9 mouse cellular contexts compared by ENCODE assay signal in the genomic region with DNA sequence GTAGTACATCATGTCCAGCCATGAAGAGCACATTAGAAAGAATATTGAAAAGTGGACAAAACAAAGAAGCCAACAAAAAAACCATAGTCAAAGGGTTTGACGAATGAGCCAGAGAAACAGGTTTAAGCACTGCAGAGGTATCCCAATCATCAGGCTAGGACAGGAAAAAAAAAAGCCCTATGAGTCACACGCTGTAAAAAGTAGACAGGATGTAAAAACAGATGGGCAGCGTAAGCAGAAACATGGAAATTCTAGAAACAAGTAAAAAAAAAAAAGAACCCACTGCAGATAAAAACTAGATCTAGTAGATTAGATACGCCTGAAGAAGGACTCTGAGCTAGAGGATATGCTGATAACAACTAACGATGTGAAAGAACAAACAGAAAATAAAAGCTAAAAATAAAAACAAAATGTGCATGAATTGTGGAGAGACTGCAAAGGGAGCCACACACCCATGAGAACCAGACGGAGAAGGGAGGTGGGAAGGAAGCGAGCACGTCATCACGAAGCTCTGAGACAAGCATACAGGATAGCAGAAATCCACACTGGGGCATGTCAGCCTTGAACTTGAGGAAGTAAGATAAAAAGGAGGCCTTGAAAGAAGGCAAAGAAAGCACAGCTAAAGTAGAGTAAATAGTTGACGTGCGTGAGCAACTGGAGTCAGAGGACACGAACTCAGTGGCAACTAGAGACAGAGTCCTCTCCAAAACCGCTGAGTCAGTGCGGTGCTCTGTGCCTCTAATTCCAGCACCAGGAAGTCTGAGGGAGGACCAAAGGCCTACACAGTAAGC.
DNase-seq lines count a peak whose midpoint lies in the region; ATAC-seq and TF ChIP-seq lines count a peak whose summit lies in the region.
"Had no signal": no experiment of that assay in that cellular context is flagged by ENCODE, and none has a peak within 500 bp of the region (broad histone marks: within the 10 kb centered on the region; RNA-seq: fewer than 3 reads in every experiment).

No protein-coding gene starts in this region.

- no peak overlapping the region for H3K9ac ChIP-seq in intestine, embryonic 15.5 days
- no peak overlapping the region for H3K9ac ChIP-seq in intestine, postnatal 0 days (ENCODE audit: low read depth, low read length)
- no peak overlapping the region for H3K9ac ChIP-seq in hindbrain, postnatal 0 days (replicated peaks; ENCODE audit: low read length)
- H3K9ac ChIP-seq: embryonic facial prominence, embryonic 15.5 days had no signal

- H3K4me3 ChIP-seq in intestine, embryonic 15.5 days (replicated peaks) = no peak overlapping the region
- no peak overlapping the region for H3K4me3 ChIP-seq in intestine, postnatal 0 days (ENCODE audit: low read depth, low read length)
- H3K4me3 ChIP-seq in hindbrain, postnatal 0 days (ENCODE audit: low read length) = no peak overlapping the region
- H3K4me3 ChIP-seq: embryonic facial prominence, embryonic 15.5 days had no signal

- peak; percentile 16 to 17 for DNase-seq in urinary bladder, postnatal 36 days (ENCODE audit: low spot score in 2 of 2)
- DNase-seq in urinary bladder, postnatal 10 days (ENCODE audit: low spot score) = no peak
- peak; percentile 8 to 16 for DNase-seq in heart, postnatal 14 days
- DNase-seq in yolk sac, embryonic 10.5 days (ENCODE audit: low spot score) = peak; percentile 14
- no peak for DNase-seq in hindbrain, postnatal 0 days (ENCODE audit: low spot score)
- DNase-seq in B cell, adult 2 months = no peak

- no peaks in the 10 kb centered on the region for H3K4me1 ChIP-seq in intestine, embryonic 15.5 days (replicated peaks)
- H3K4me1 ChIP-seq in intestine, postnatal 0 days (replicated peaks; ENCODE audit: control insufficient read depth, insufficient read depth, low read length) = no peaks in the 10 kb centered on the region
- no peaks in the 10 kb centered on the region for H3K4me1 ChIP-seq in hindbrain, postnatal 0 days (ENCODE audit: insufficient read depth, low read length)
- H3K4me1 ChIP-seq: embryonic facial prominence, embryonic 15.5 days had no signal

- H3K27ac ChIP-seq in intestine, embryonic 15.5 days = no peak overlapping the region
- no peak overlapping the region for H3K27ac ChIP-seq in intestine, postnatal 0 days (ENCODE audit: low read depth, low read length)
- no peak overlapping the region for H3K27ac ChIP-seq in hindbrain, postnatal 0 days
- H3K27ac ChIP-seq: embryonic facial prominence, embryonic 15.5 days had no signal

- H3K9me3 ChIP-seq in intestine, embryonic 15.5 days = no peaks in the 10 kb centered on the region
- H3K9me3 ChIP-seq in intestine, postnatal 0 days (ENCODE audit: control insufficient read depth) = no peaks in the 10 kb centered on the region
- no peaks in the 10 kb centered on the region; the same call in 1 of the 2 replicates for H3K9me3 ChIP-seq in hindbrain, postnatal 0 days (ENCODE audit: low read length)

- 78% methylated on average over 14 of the region's 14 CpGs for WGBS in intestine, embryonic 15.5 days
- WGBS in intestine, postnatal 0 days = 58% methylated on average over 14 of the region's 14 CpGs
- 87% methylated on average over 14 of the region's 14 CpGs for WGBS in hindbrain, postnatal 0 days

- no peaks in the 10 kb centered on the region for H3K36me3 ChIP-seq in intestine, embryonic 15.5 days
- H3K36me3 ChIP-seq in intestine, postnatal 0 days (ENCODE audit: control insufficient read depth, insufficient read depth) = no peaks in the 10 kb centered on the region
- no peaks in the 10 kb centered on the region for H3K36me3 ChIP-seq in hindbrain, postnatal 0 days (ENCODE audit: insufficient read depth, low read length)
- H3K36me3 ChIP-seq: embryonic facial prominence, embryonic 15.5 days had no signal

- peak; percentile 41; the same call in 1 of the 2 replicates for ATAC-seq in intestine, embryonic 15.5 days
- no peak for ATAC-seq in intestine, postnatal 0 days
- no peak for ATAC-seq in hindbrain, postnatal 0 days

- no peak overlapping the region for H3K4me2 ChIP-seq in intestine, embryonic 15.5 days (replicated peaks)
- no peak overlapping the region for H3K4me2 ChIP-seq in intestine, postnatal 0 days (replicated peaks; ENCODE audit: low read depth)
- H3K4me2 ChIP-seq in hindbrain, postnatal 0 days (ENCODE audit: low read depth, low read length) = no peak overlapping the region
- H3K4me2 ChIP-seq: embryonic facial prominence, embryonic 15.5 days had no signal

- no peaks in the 10 kb centered on the region for H3K27me3 ChIP-seq in intestine, embryonic 15.5 days (replicated peaks)
- H3K27me3 ChIP-seq in intestine, postnatal 0 days (replicated peaks; ENCODE audit: control insufficient read depth, insufficient read depth, low read length) = no peaks in the 10 kb centered on the region
- no peaks in the 10 kb centered on the region for H3K27me3 ChIP-seq in hindbrain, postnatal 0 days (ENCODE audit: insufficient read depth, low read length)
- H3K27me3 ChIP-seq: embryonic facial prominence, embryonic 15.5 days had no signal

- intact Hi-C loops in heart, postnatal 14 days (cut with DNase I) = no loop called here

- no peak for TF ChIP-seq CTCF in intestine, postnatal 0 days (IDR thresholded peaks at IDR 0.05; ENCODE audit: low read depth)
- TF ChIP-seq CTCF in hindbrain, postnatal 0 days (IDR thresholded peaks at IDR 0.05; ENCODE audit: low read depth) = no peak

Comparison
In these comparisons a context has a peak if more than half of its experiments do, and no peak if none do; other contexts are left out.
1. DNase-seq: peak in urinary bladder, postnatal 36 days (2 of 2), heart, postnatal 14 days (2 of 2) and yolk sac, embryonic 10.5 days (single experiment); none in urinary bladder, postnatal 10 days (single experiment), hindbrain, postnatal 0 days (single experiment) and B cell, adult 2 months (0 of 2).